Mouse (Mus musculus) embryonic facial prominence, embryonic 12.5 days (tissue): ENCODE data around the gene Atmin. TPM values are rescaled to one million over a fixed set of nuclear protein-coding genes. Genes with fewer than 3 reads are reported as not detected.

Source experiments
- ATAC-seq: fragments of 200-750 bp; cut with Nextera tagmentation; 2 replicates; pipeline ENCODE4 v1.8.0; 2017; ENCODE audit not compliant: insufficient number of reproducible peaks, insufficient read depth, low FRiP score, low TSS enrichment
- H3K27ac ChIP-seq: fragments of 300-500 bp; sonication (generic); 2 replicates; pipeline ENCODE4 v1.5.1; 2016; ENCODE audit warnings: mild to moderate bottlenecking
- H3K27me3 ChIP-seq: fragments of 300-500 bp; sonication (generic); 2 replicates; pipeline ENCODE4 v1.6.1; 2016; ENCODE audit warnings: mild to moderate bottlenecking, moderate library complexity
- H3K36me3 ChIP-seq: fragments of 300-500 bp; sonication (generic); 2 replicates; pipeline ENCODE4 v1.6.1; 2016; ENCODE audit warnings: mild to moderate bottlenecking
- H3K4me1 ChIP-seq: fragments of 300-500 bp; sonication (generic); 2 replicates; pipeline ENCODE4 v1.6.1; 2016
- H3K4me2 ChIP-seq: fragments of 300-500 bp; sonication (generic); replicated peaks from 2 replicates; pipeline ENCODE4 v1.6.1; 2016; ENCODE audit warnings: mild to moderate bottlenecking, moderate library complexity
- H3K4me3 ChIP-seq: fragments of 300-500 bp; sonication (generic); 2 replicates; pipeline ENCODE4 v1.5.1; 2016; ENCODE audit warnings: mild to moderate bottlenecking
- H3K9ac ChIP-seq: fragments of 300-500 bp; sonication (generic); 2 replicates; pipeline ENCODE4 v1.6.1; 2016; ENCODE audit warnings: mild to moderate bottlenecking, moderate library complexity
- H3K9me3 ChIP-seq: fragments of 300-500 bp; sonication (generic); 2 replicates; pipeline ENCODE4 v1.6.1; 2016; ENCODE audit warnings: mild to moderate bottlenecking, moderate library complexity
- WGBS: fragments of 180-500 bp; shearing (Covaris S2); methylation state at CpG from one replicate; pipeline ENCODE4 v1.1.7; 2016; 5-methylcytosine and 5-hydroxymethylcytosine counted together
- polyA plus RNA-seq: library from polyadenylated mRNA; unstranded; fragments of >200 nt; fragmentation: Nextera tagmentation; extraction: Ambion mirVana; gene quantifications from 2 replicates; pipeline ENCODE4 v1.2.1, GENCODE M21; 2016

Atmin gene
- polyA plus RNA-seq, result 12.5 and 12.6 TPM in 2 replicates

GRCm38 (mm10) chr8:116943161-116943554 is at the start of gene Atmin:
Gene Atmin (plus strand): TSS chr8:116943393.
- H3K9ac ChIP-seq, result peak within 1 kb of the TSS; percentile 82
- no peaks in the 10 kb centered on the region for H3K27me3 ChIP-seq
- peak; percentile 82 for ATAC-seq
- H3K4me2 ChIP-seq, result peak within 1 kb of the TSS; percentile 94
- H3K4me1 ChIP-seq, result peaks cover 12% of the 10 kb centered on the region
- H3K36me3 ChIP-seq, result peaks cover 11% of the 10 kb centered on the region
- H3K9me3 ChIP-seq, result no peaks in the 10 kb centered on the region
- under 1% methylated on average over 46 of the region's 46 CpGs for WGBS
- H3K4me3 ChIP-seq, result peak within 1 kb of the TSS; percentile 94
- H3K27ac ChIP-seq, result no peak within 1 kb of the TSS

- no peak overlapping the region for H3K4me2 ChIP-seq
- no peaks in the 10 kb centered on the region for H3K4me1 ChIP-seq
- H3K27me3 ChIP-seq, result no peaks in the 10 kb centered on the region
- no peak overlapping the region for H3K4me3 ChIP-seq
- no peak overlapping the region for H3K9ac ChIP-seq
- no peak for ATAC-seq
- peaks cover 18% of the 10 kb centered on the region for H3K36me3 ChIP-seq
- no peak overlapping the region for H3K27ac ChIP-seq
- WGBS, result 91% methylated on average over 11 of the region's 11 CpGs
- no peaks in the 10 kb centered on the region for H3K9me3 ChIP-seq
Observed at GRCm38 (mm10) chr8:116893938-116894337, 49.3 kb upstream of the Atmin start.

GRCm38 (mm10) chr8:116895521-116895920 is 47.7 kb upstream of the Atmin start:
- no peak overlapping the region for H3K4me3 ChIP-seq
- no peaks in the 10 kb centered on the region for H3K9me3 ChIP-seq
- WGBS, result 94% methylated on average over 6 of the region's 6 CpGs
- no peak overlapping the region for H3K4me2 ChIP-seq
- H3K9ac ChIP-seq, result no peak overlapping the region
- no peaks in the 10 kb centered on the region for H3K27me3 ChIP-seq
- ATAC-seq, result no peak
- no peak overlapping the region for H3K27ac ChIP-seq
- H3K4me1 ChIP-seq, result no peaks in the 10 kb centered on the region
- peaks cover 12% of the 10 kb centered on the region for H3K36me3 ChIP-seq

GRCm38 (mm10) chr8:116904736-116905135 is 38.5 kb upstream of the Atmin start:
- Histone ChIP-seq H3K9me3 (no peaks in the 10 kb centered on the region), H3K4me3 (no peak overlapping the region), H3K27ac (no peak overlapping the region), H3K27me3 (no peaks in the 10 kb centered on the region), H3K36me3 (peaks cover 10% of the 10 kb centered on the region), H3K9ac (no peak overlapping the region), H3K4me2 (no peak overlapping the region), H3K4me1 (no peaks in the 10 kb centered on the region)
- 96% methylated on average over 4 of the region's 4 CpGs for WGBS
- ATAC-seq, result no peak

GRCm38 (mm10) chr8:116905252-116905651 is 37.9 kb upstream of the Atmin start:
- Histone ChIP-seq H3K27me3 (no peaks in the 10 kb centered on the region), H3K4me2 (no peak overlapping the region), H3K9ac (no peak overlapping the region), H3K4me1 (no peaks in the 10 kb centered on the region), H3K27ac (no peak overlapping the region), H3K36me3 (peaks cover 10% of the 10 kb centered on the region), H3K9me3 (no peaks in the 10 kb centered on the region), H3K4me3 (no peak overlapping the region)
- WGBS, result 85% methylated on average over 4 of the region's 4 CpGs
- ATAC-seq, result no peak

- H3K36me3 ChIP-seq, result peaks cover 11% of the 10 kb centered on the region
- H3K27ac ChIP-seq, result no peak overlapping the region
- WGBS, result 96% methylated on average over 4 of the region's 4 CpGs
- H3K4me3 ChIP-seq, result no peak overlapping the region
- H3K9me3 ChIP-seq, result no peaks in the 10 kb centered on the region
- no peak overlapping the region for H3K9ac ChIP-seq
- no peaks in the 10 kb centered on the region for H3K4me1 ChIP-seq
- no peaks in the 10 kb centered on the region for H3K27me3 ChIP-seq
- no peak for ATAC-seq
- H3K4me2 ChIP-seq, result no peak overlapping the region
Observed at GRCm38 (mm10) chr8:116905836-116906235, 37.4 kb upstream of the Atmin start.

- Histone ChIP-seq H3K4me1 (peaks cover 15% of the 10 kb centered on the region), H3K9me3 (no peaks in the 10 kb centered on the region), H3K4me2 (peak overlapping the region; percentile 65), H3K4me3 (peak overlapping the region; percentile 72), H3K27ac (peak overlapping the region; percentile 73), H3K9ac (peak overlapping the region; percentile 80), H3K36me3 (peaks cover 19% of the 10 kb centered on the region; the same call in 1 of the 2 replicates), H3K27me3 (no peaks in the 10 kb centered on the region)
- WGBS, result 0% methylated on average over 22 of the region's 22 CpGs
- ATAC-seq, result no peak
Observed at GRCm38 (mm10) chr8:116921005-116921336, 22.2 kb upstream of the Atmin start.

- Histone ChIP-seq H3K4me3 (peak within 1 kb of the TSS; percentile 72), H3K36me3 (peaks cover 14% of the 10 kb centered on the region; the same call in 1 of the 2 replicates), H3K4me1 (peaks cover 15% of the 10 kb centered on the region), H3K27ac (peak within 1 kb of the TSS; percentile 73), H3K9ac (peak within 1 kb of the TSS; percentile 80), H3K4me2 (peak within 1 kb of the TSS; percentile 65), H3K27me3 (no peaks in the 10 kb centered on the region), H3K9me3 (no peaks in the 10 kb centered on the region)
- WGBS, result under 1% methylated on average over 57 of the region's 57 CpGs
- peak; percentile 91 for ATAC-seq
Observed at GRCm38 (mm10) chr8:116921337-116922059, 21.7 kb upstream of the Atmin start, which contains the start of the genes Cmc2 and Cenpn. Gene Cmc2 (minus strand): TSS chr8:116921455. Gene Cenpn (plus strand): TSS chr8:116921730.

- Histone ChIP-seq H3K4me2 (peak overlapping the region; percentile 65), H3K4me1 (peaks cover 15% of the 10 kb centered on the region), H3K4me3 (peak overlapping the region; percentile 72), H3K27ac (0 out of 2 replicates have a peak overlapping the region, but pooled peaks have one; percentile 73), H3K27me3 (no peaks in the 10 kb centered on the region), H3K36me3 (peaks cover 16% of the 10 kb centered on the region; the same call in 1 of the 2 replicates), H3K9me3 (no peaks in the 10 kb centered on the region), H3K9ac (peak overlapping the region; percentile 80)
- ATAC-seq, result 0 out of 2 replicates have a peak, but pooled peaks have one; percentile 8
- 27% methylated on average over 17 of the region's 17 CpGs for whole genome bisulfite sequencing
Observed at GRCm38 (mm10) chr8:116922060-116922757, 21.0 kb upstream of the Atmin start.

- 87% methylated on average over 8 of the region's 8 CpGs for WGBS
- Histone ChIP-seq H3K4me1 (peaks cover 15% of the 10 kb centered on the region), H3K9ac (no peak overlapping the region)
Observed at GRCm38 (mm10) chr8:116923526-116923925, 19.7 kb upstream of the Atmin start.

GRCm38 (mm10) chr8:116927880-116928279 is 15.3 kb upstream of the Atmin start:
- H3K4me2 ChIP-seq, result no peak overlapping the region
- 82% methylated on average over 9 of the region's 9 CpGs for WGBS
- peaks cover 47% of the 10 kb centered on the region for H3K36me3 ChIP-seq

More at GRCm38 (mm10) chr8:116923526-116923925, 19.7 kb upstream of the Atmin start:
- H3K4me2 ChIP-seq, result no peak overlapping the region
- H3K27me3 ChIP-seq, result no peaks in the 10 kb centered on the region
- H3K36me3 ChIP-seq, result peaks cover 29% of the 10 kb centered on the region
- H3K4me3 ChIP-seq, result no peak overlapping the region
- H3K27ac ChIP-seq, result no peak overlapping the region
- ATAC-seq, result no peak
- H3K9me3 ChIP-seq, result no peaks in the 10 kb centered on the region

GRCm38 (mm10) chr8:116928588-116928987 is 14.6 kb upstream of the Atmin start:
- no peaks in the 10 kb centered on the region for H3K4me1 ChIP-seq
- no peak overlapping the region for H3K4me2 ChIP-seq
- no peaks in the 10 kb centered on the region for H3K9me3 ChIP-seq
- no peak overlapping the region for H3K4me3 ChIP-seq
- H3K9ac ChIP-seq, result no peak overlapping the region
- H3K36me3 ChIP-seq, result peaks cover 53% of the 10 kb centered on the region
- no peak overlapping the region for H3K27ac ChIP-seq
- no peak for ATAC-seq
- no peaks in the 10 kb centered on the region for H3K27me3 ChIP-seq
- WGBS, result 89% methylated on average over 5 of the region's 5 CpGs

More at GRCm38 (mm10) chr8:116927880-116928279, 15.3 kb upstream of the Atmin start:
- Histone ChIP-seq H3K4me1 (no peaks in the 10 kb centered on the region), H3K9ac (no peak overlapping the region), H3K27me3 (no peaks in the 10 kb centered on the region), H3K27ac (no peak overlapping the region), H3K9me3 (no peaks in the 10 kb centered on the region), H3K4me3 (no peak overlapping the region)
- ATAC-seq, result peak; percentile 56; the same call in 1 of the 2 replicates
